Mouse (Mus musculus): ENCODE data around the gene Med14.
A peak's percentile ranks its signal among the peaks of the same experiment; 100 is the strongest.

Med14 gene

GRCm38 (mm10) chrX:12761626-12762333, at the start of gene Med14:
Gene Med14, minus strand, starts transcription at chrX:12762073.
- DNase-seq (ENCODE audit: low spot score in 2 of 2), result peak; percentile 81 to 90

- no peak for DNase-seq (ENCODE audit: low spot score in 2 of 2)
Observed at GRCm38 (mm10) chrX:12800559-12800958, 38.7 kb upstream of the Med14 start.

GRCm38 (mm10) chrX:12794842-12795241, 33.0 kb upstream of the Med14 start:
- DNase-seq (ENCODE audit: low spot score in 2 of 2), result no peak

- DNase-seq (ENCODE audit: low spot score in 2 of 2), result no peak
Observed at GRCm38 (mm10) chrX:12791674-12792340, 29.9 kb upstream of the Med14 start.

GRCm38 (mm10) chrX:12773236-12773635, 11.4 kb upstream of the Med14 start:
- no peak for DNase-seq (ENCODE audit: low spot score in 2 of 2)

GRCm38 (mm10) chrX:12771561-12771960, 9.7 kb upstream of the Med14 start:
- DNase-seq (ENCODE audit: low spot score in 2 of 2), result no peak

- DNase-seq (ENCODE audit: low spot score in 2 of 2), result no peak
Observed at GRCm38 (mm10) chrX:12768571-12768970, 6.7 kb upstream of the Med14 start.

GRCm38 (mm10) chrX:12766846-12767564, 5.1 kb upstream of the Med14 start:
- peak in 1 of 2 experiments; percentile 53 for DNase-seq (ENCODE audit: low spot score in 2 of 2)

GRCm38 (mm10) chrX:12763127-12763834, 1.4 kb upstream of the Med14 start:
- no peak for DNase-seq (ENCODE audit: low spot score in 2 of 2)

GRCm38 (mm10) chrX:12762334-12763126, 657 bp upstream of the Med14 start:
- no peak for DNase-seq (ENCODE audit: low spot score in 2 of 2)

GRCm38 (mm10) chrX:12761259-12761625, 631 bp downstream of the Med14 start:
- DNase-seq (ENCODE audit: low spot score in 2 of 2), result no peak

- no peak for DNase-seq (ENCODE audit: low spot score in 2 of 2)
Observed at GRCm38 (mm10) chrX:12760501-12760900, 1.4 kb downstream of the Med14 start.

GRCm38 (mm10) chrX:12759625-12760024, 2.2 kb downstream of the Med14 start:
- DNase-seq (ENCODE audit: low spot score in 2 of 2), result no peak

- DNase-seq (ENCODE audit: low spot score in 2 of 2), result no peak
Observed at GRCm38 (mm10) chrX:12747886-12748285, 14.0 kb downstream of the Med14 start.

- DNase-seq (ENCODE audit: low spot score in 2 of 2), result no peak
Observed at GRCm38 (mm10) chrX:12746729-12747128, 15.1 kb downstream of the Med14 start.

- DNase-seq (ENCODE audit: low spot score in 2 of 2), result no peak
Observed at GRCm38 (mm10) chrX:12740396-12740795, 21.5 kb downstream of the Med14 start.

- DNase-seq (ENCODE audit: low spot score in 2 of 2), result no peak
Observed at GRCm38 (mm10) chrX:12716036-12716435, 45.8 kb downstream of the Med14 start.

- no peak for DNase-seq (ENCODE audit: low spot score in 2 of 2)
Observed at GRCm38 (mm10) chrX:12713796-12714195, 48.1 kb downstream of the Med14 start.

- DNase-seq (ENCODE audit: low spot score in 2 of 2), result no peak
Observed at GRCm38 (mm10) chrX:12686910-12687309, 75.0 kb downstream of the Med14 start.

- no peak for DNase-seq (ENCODE audit: low spot score in 2 of 2)
Observed at GRCm38 (mm10) chrX:12686071-12686470, 75.8 kb downstream of the Med14 start.

GRCm38 (mm10) chrX:12677396-12677795, 84.5 kb downstream of the Med14 start:
- DNase-seq (ENCODE audit: low spot score in 2 of 2), result peak; percentile 50 to 85
